Mouse (Mus musculus) CH12.LX (cell line): ENCODE measurements around the gene Carnmt1. TPM values are rescaled to one million over a fixed set of nuclear protein-coding genes. Genes with fewer than 3 reads are reported as not detected.

Experiments
- DNase-seq: peaks from one replicate; pipeline ENCODE4 v3.0.0-alpha.2; 2013; ENCODE audit errors: extremely low read depth
- H3K27ac ChIP-seq: 2 replicates; pipeline ENCODE4 v1.5.1; 2012; ENCODE audit warnings: low read depth, mild to moderate bottlenecking, control low read depth, moderate library complexity; ENCODE audit not compliant: insufficient read depth
- H3K27me3 ChIP-seq: replicated peaks from 2 replicates; pipeline ENCODE3; 2012; ENCODE audit warnings: inconsistent platforms
- H3K36me3 ChIP-seq, 2 experiments: replicated peaks in 1 of 2; 2 replicates each; pipeline versions ENCODE3 to v1.6.1; 2012; ENCODE audit warnings: inconsistent platforms in 1 of 2, low read length in 1 of 2, mild to moderate bottlenecking in 1 of 2, mixed read lengths in 1 of 2, moderate library complexity in 1 of 2; ENCODE audit not compliant: control insufficient read depth in 1 of 2, insufficient read depth in 1 of 2
- H3K4me1 ChIP-seq, 2 experiments: 2 replicates each; pipeline ENCODE4 v1.6.1; 2012; ENCODE audit warnings: inconsistent platforms in 1 of 2, moderate library complexity in 1 of 2; ENCODE audit not compliant: insufficient read depth in 2 of 2, control insufficient read depth in 1 of 2
- H3K4me2 ChIP-seq: 2 replicates; pipeline ENCODE4 v1.6.1; 2012; ENCODE audit warnings: low read depth, mild to moderate bottlenecking, control low read depth; ENCODE audit not compliant: poor library complexity, insufficient read depth, severe bottlenecking
- H3K4me3 ChIP-seq, 3 experiments: fragments of 150-350 bp in 1 of 3; sonication (generic) in 1 of 3; replicated peaks in 1 of 3; 2 replicates each; pipeline versions ENCODE3 to v1.5.1; 2011 to 2012; ENCODE audit warnings: low read depth in 2 of 3, low read length in 2 of 3, mild to moderate bottlenecking in 2 of 3, moderate library complexity in 2 of 3, control low read depth in 1 of 3, improper control_type of control experiment in 1 of 3, inconsistent platforms in 1 of 3, mixed read lengths in 1 of 3; ENCODE audit not compliant: poor library complexity in 1 of 3
- H3K79me2 ChIP-seq: replicated peaks from 2 replicates; pipeline ENCODE4 v1.6.1; 2012; ENCODE audit warnings: mild to moderate bottlenecking, moderate library complexity; ENCODE audit not compliant: control insufficient read depth, poor library complexity, insufficient read depth, severe bottlenecking; ENCODE audit errors: extremely low read depth
- H3K9ac ChIP-seq: 2 replicates; pipeline ENCODE4 v1.6.1; 2012; ENCODE audit warnings: low read depth, mild to moderate bottlenecking, control low read depth, moderate library complexity; ENCODE audit not compliant: insufficient read depth
- H3K9me3 ChIP-seq: replicated peaks from 2 replicates; pipeline ENCODE3; 2012; ENCODE audit warnings: low read length, inconsistent platforms, mixed read lengths
- BHLHE40 ChIP-seq: IDR thresholded peaks from 2 replicates; pipeline ENCODE4 v1.6.1; 2011; ENCODE audit warnings: mild to moderate bottlenecking, low read depth, low read length, improper control_type of control experiment
- CHD1 ChIP-seq: IDR thresholded peaks from 2 replicates; pipeline ENCODE4 v1.6.1; 2012; ENCODE audit warnings: low read depth, low read length, improper control_type of control experiment, inconsistent platforms
- CHD2 ChIP-seq: IDR thresholded peaks from 2 replicates; pipeline ENCODE4 v1.6.1; 2011; ENCODE audit warnings: low read length, improper control_type of control experiment
- E2F4 ChIP-seq: IDR thresholded peaks from 2 replicates; pipeline ENCODE4 v1.6.1; 2011; ENCODE audit warnings: low read depth, low read length, improper control_type of control experiment; ENCODE audit not compliant: insufficient replicate concordance
- ELF1 ChIP-seq: IDR thresholded peaks from 2 replicates; pipeline ENCODE4 v1.6.1; 2014; ENCODE audit warnings: low read depth, mild to moderate bottlenecking, inconsistent platforms, low read length, improper control_type of control experiment
- HCFC1 ChIP-seq: IDR thresholded peaks from 2 replicates; pipeline ENCODE4 v1.6.1; 2012; ENCODE audit warnings: low read depth, mild to moderate bottlenecking, inconsistent platforms, low read length, improper control_type of control experiment
- JUN ChIP-seq: IDR thresholded peaks from 2 replicates; pipeline ENCODE4 v1.6.1; 2011; ENCODE audit warnings: low read depth, mild to moderate bottlenecking, low read length, improper control_type of control experiment, moderate library complexity; ENCODE audit not compliant: insufficient read depth
- MAFK ChIP-seq: IDR thresholded peaks from 2 replicates; pipeline ENCODE4 v1.6.1; 2011; ENCODE audit warnings: low read length, improper control_type of control experiment; ENCODE audit not compliant: insufficient replicate concordance
- MAZ ChIP-seq: IDR thresholded peaks from 2 replicates; pipeline ENCODE4 v1.6.1; 2012; ENCODE audit warnings: low read depth, mild to moderate bottlenecking, inconsistent platforms, low read length, improper control_type of control experiment, moderate library complexity
- MEF2A ChIP-seq: IDR thresholded peaks from 2 replicates; pipeline ENCODE4 v1.6.1; 2014; ENCODE audit warnings: low read depth, mild to moderate bottlenecking, inconsistent platforms, low read length, improper control_type of control experiment, borderline replicate concordance
- MXI1 ChIP-seq: IDR thresholded peaks from 2 replicates; pipeline ENCODE4 v1.6.1; 2011; ENCODE audit warnings: mild to moderate bottlenecking, low read depth, low read length, improper control_type of control experiment
- NELFE ChIP-seq: IDR thresholded peaks from 2 replicates; pipeline ENCODE4 v1.6.1; 2011; ENCODE audit warnings: low read depth, low read length, improper control_type of control experiment
- NRF1 ChIP-seq: IDR thresholded peaks from 2 replicates; pipeline ENCODE4 v1.6.1; 2014; ENCODE audit warnings: low read depth, mild to moderate bottlenecking, inconsistent platforms, low read length, improper control_type of control experiment, moderate library complexity
- PAX5 ChIP-seq: IDR thresholded peaks from 2 replicates; pipeline ENCODE4 v1.6.1; 2012; ENCODE audit warnings: low read length, inconsistent platforms, mixed read lengths
- POLR2A ChIP-seq: IDR thresholded peaks from 2 replicates; pipeline ENCODE4 v1.6.1; 2011; ENCODE audit warnings: low read depth, mild to moderate bottlenecking, improper control_type of control experiment, low read length
- SIN3A ChIP-seq: IDR thresholded peaks from 2 replicates; pipeline ENCODE4 v1.6.1; 2012; ENCODE audit warnings: low read length, improper control_type of control experiment, inconsistent platforms
- SMC3 ChIP-seq: IDR thresholded peaks from 2 replicates; pipeline ENCODE4 v1.6.1; 2011; ENCODE audit warnings: low read depth, low read length, improper control_type of control experiment
- TBP ChIP-seq: conservative IDR thresholded peaks from 2 replicates; pipeline ENCODE4 v1.6.1; 2011; ENCODE audit warnings: low read depth, low read length, improper control_type of control experiment
- TCF12 ChIP-seq: IDR thresholded peaks from 2 replicates; pipeline ENCODE4 v1.6.1; 2014; ENCODE audit warnings: low read depth, mild to moderate bottlenecking, inconsistent platforms, low read length, improper control_type of control experiment
- UBTF ChIP-seq: IDR thresholded peaks from 2 replicates; pipeline ENCODE4 v1.6.1; 2012; ENCODE audit warnings: low read depth, mild to moderate bottlenecking, inconsistent platforms, low read length, improper control_type of control experiment, moderate library complexity
- USF1 ChIP-seq: IDR thresholded peaks from 2 replicates; pipeline ENCODE4 v1.6.1; 2014; ENCODE audit warnings: low read depth, mild to moderate bottlenecking, inconsistent platforms, low read length, improper control_type of control experiment
- ZMIZ1 ChIP-seq: IDR thresholded peaks from 2 replicates; pipeline ENCODE4 v1.6.1; 2012; ENCODE audit warnings: low read depth, mild to moderate bottlenecking, inconsistent platforms, low read length, improper control_type of control experiment
- dilution Hi-C: fragments of 300-500 bp; cut with MboI; formaldehyde crosslinking; loops from 2 replicates; pipeline ENCODE4 v1.14.3; 2020; ENCODE audit warnings: low sequenced_read_pairs; ENCODE audit not compliant: extremely low pct_unique_long_range_greater_than_20kb, extremely low pct_ligation_motif_present
- in situ Hi-C: fragments of 300-500 bp; cut with MboI; formaldehyde crosslinking; loops from 3 replicates; pipeline ENCODE4 v1.14.3; 2019; ENCODE audit warnings: low sequenced_read_pairs, low pct_ligation_motif_present, low pct_unique_long_range_greater_than_20kb, mixed read lengths
- polyA plus RNA-seq: library from polyadenylated mRNA; unstranded; fragments of >175 nt; gene quantifications from 2 replicates; pipeline ENCODE4 v1.2.1, GENCODE M21; 2012; ENCODE audit warnings: low read depth; ENCODE audit not compliant: insufficient read length
- total RNA-seq, 2 experiments: library from RNA; depleted of rRNA; stranded (reverse); fragments of 300-350 nt in 1 of 2; fragments of >200 nt in 1 of 2; gene quantifications; 2 replicates each; pipeline ENCODE4 v1.2.3; 2012 to 2014

Carnmt1 gene
- total and polyA plus RNA-seq, 3 experiments = 17.6 to 47.1 (median 41.7) TPM

DNA sequence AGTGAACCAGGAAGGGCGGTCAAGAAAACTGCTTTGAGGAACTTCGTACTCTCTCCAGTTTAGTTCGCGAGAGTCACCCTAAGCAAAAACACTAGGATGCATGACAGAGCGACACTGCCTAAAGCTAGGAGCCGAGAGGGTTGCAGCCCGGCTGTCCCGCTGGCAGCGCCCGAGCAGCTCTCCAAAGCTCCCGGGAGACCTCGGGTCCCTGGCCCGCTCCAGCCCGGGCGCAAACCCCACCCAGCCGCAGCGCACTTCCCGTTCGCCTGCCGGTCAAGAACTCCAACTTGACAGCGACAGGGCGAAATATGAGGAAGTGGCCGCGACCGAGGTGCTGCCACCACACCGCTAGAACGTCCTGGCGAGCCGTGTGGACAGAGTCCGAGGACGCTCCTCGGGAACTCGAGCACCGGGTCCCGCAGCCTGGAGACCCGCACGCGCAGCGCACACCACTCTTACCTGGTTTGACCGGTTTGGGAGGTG is 39.4 kb upstream of the Carnmt1 start:
- Histone ChIP-seq H3K79me2 (peaks cover 29% of the 10 kb centered on the region), H3K9ac (peak overlapping the region; percentile 72), H3K4me2 (0 out of 2 replicates have a peak overlapping the region, but pooled peaks have one; percentile 94), H3K4me1 (peaks cover 2 to 35% of the 10 kb centered on the region in 2 experiments; a peak in 3 of 4 replicates), H3K36me3 (peaks cover 0 to 7% of the 10 kb centered on the region in 2 experiments), H3K27me3 (no peaks in the 10 kb centered on the region), H3K27ac (peak overlapping the region; percentile 65), H3K4me3 (peak overlapping the region; percentile 88 to 95 (median 93)), H3K9me3 (no peaks in the 10 kb centered on the region)
- TF ChIP-seq E2F4 = no peak
- no peak for TF ChIP-seq MAZ
- TF ChIP-seq USF1 = no peak
- no peak; the same call in 1 of the 2 replicates for TF ChIP-seq MXI1
- no peak for TF ChIP-seq JUN
- peak; percentile 83; the same call in 1 of the 2 replicates for TF ChIP-seq UBTF
- TF ChIP-seq ELF1 = no peak
- TF ChIP-seq CHD2 = no peak
- TF ChIP-seq HCFC1 = no peak
- no peak; the same call in 1 of the 2 replicates for TF ChIP-seq SIN3A
- TF ChIP-seq SMC3 = no peak
- TF ChIP-seq BHLHE40 = peak; percentile 5; the same call in 1 of the 2 replicates
- TF ChIP-seq CHD1 = no peak
- in situ Hi-C loops = no loop called here
- dilution Hi-C loops = no loop called here
- peak; percentile 44 for DNase-seq

- H3K4me3 ChIP-seq = peak within 1 kb of the TSS; percentile 88 to 95 (median 93)
- dilution Hi-C loops (no loop called here), in situ Hi-C loops (no loop called here)
- peak within 1 kb of the TSS; percentile 65 for H3K27ac ChIP-seq
- TF ChIP-seq MAZ (no peak), MAFK (no peak), TCF12 (peak; percentile 51; the same call in 1 of the 2 replicates), TBP (peak; percentile 82), MXI1 (peak; percentile 65; the same call in 1 of the 2 replicates), USF1 (no peak), NRF1 (peak; percentile 53; the same call in 1 of the 2 replicates), ELF1 (peak; percentile 92), HCFC1 (peak; percentile 42; the same call in 1 of the 2 replicates), MEF2A (peak; percentile 39; the same call in 1 of the 2 replicates), ZMIZ1 (peak; percentile 29; the same call in 1 of the 2 replicates), NELFE (peak; percentile 73), PAX5 (no peak), SIN3A (peak; percentile 15; the same call in 1 of the 2 replicates), POLR2A (peak; percentile 85)
- H3K9ac ChIP-seq = peak within 1 kb of the TSS; percentile 72
- no peaks in the 10 kb centered on the region for H3K9me3 ChIP-seq
- H3K4me1 ChIP-seq = peaks cover 2 to 30% of the 10 kb centered on the region in 2 experiments; a peak in 3 of 4 replicates
- peaks cover 3 to 11% of the 10 kb centered on the region in 2 experiments for H3K36me3 ChIP-seq
- peak within 1 kb of the TSS; percentile 94 for H3K4me2 ChIP-seq
- H3K79me2 ChIP-seq = peaks cover 23% of the 10 kb centered on the region
- no peaks in the 10 kb centered on the region for H3K27me3 ChIP-seq
- peak; percentile 88 for DNase-seq
Observed at GRCm38 (mm10) chr19:18631644-18632219, 38.8 kb upstream of the Carnmt1 start, which contains the start of the genes Ostf1 and Nmrk1. Ostf1 (minus strand) TSS chr19:18631823. Nmrk1 (plus strand) TSS chr19:18631950.
